Mouse (Mus musculus): Measurements from ENCODE around the gene Slc41a3.

DNA sequence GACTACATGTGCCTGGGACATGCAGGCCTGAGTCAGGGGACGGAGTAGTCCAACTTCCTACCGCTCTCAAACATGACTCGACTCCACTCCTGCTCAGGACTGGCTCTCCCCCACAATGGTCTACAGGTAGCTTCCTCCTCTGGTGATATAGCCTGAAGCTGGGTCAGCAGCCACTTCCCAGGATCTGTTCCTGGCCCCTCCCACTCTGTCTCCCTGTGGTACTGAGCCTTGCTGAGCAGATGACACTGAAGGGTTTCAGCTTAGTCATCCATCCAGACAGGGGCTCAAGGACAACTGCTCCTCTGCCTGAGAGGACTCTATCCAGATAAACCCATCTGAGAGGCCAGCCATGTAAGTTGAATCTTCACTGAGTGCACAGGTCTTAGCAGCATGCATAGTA is 37.0 kb upstream of the Slc41a3 start:
- TF ChIP-seq CTCF (IDR thresholded peaks at IDR 0.05; ENCODE audit: borderline replicate concordance, extremely low read depth, insufficient read depth, insufficient read length) (no peak), POLR2A (IDR thresholded peaks at IDR 0.05; ENCODE audit: borderline replicate concordance, extremely low read depth, insufficient read depth, insufficient read length, poor library complexity, severe bottlenecking) (no peak)
